Mouse (Mus musculus) heart, embryonic 11.5 days (tissue): ENCODE measurements around the gene Polr1a. TPM values are rescaled to one million over a fixed set of nuclear protein-coding genes. Genes with fewer than 3 reads are reported as not detected.
A peak's percentile ranks its signal among the peaks of the same experiment; 100 is the strongest.
"Not testable (repeated sequence)": the region's sequence is repeated elsewhere in the genome, so short reads cannot be mapped to it uniquely, and the experiment has no call there.

Experiments used
- ATAC-seq: fragments of 200-750 bp; cut with Nextera tagmentation; replicated peaks from 2 replicates; pipeline ENCODE4 v1.8.0; 2017; ENCODE audit warnings: moderate library complexity; ENCODE audit not compliant: insufficient number of reproducible peaks, low FRiP score, low TSS enrichment
- H3K27ac ChIP-seq: fragments of 300-500 bp; sonication (generic); 2 replicates; pipeline ENCODE4 v1.5.1; 2014; ENCODE audit warnings: mild to moderate bottlenecking, low read depth, low read length
- H3K27me3 ChIP-seq: fragments of 300-500 bp; sonication (generic); 2 replicates; pipeline ENCODE4 v1.6.1; 2014; ENCODE audit warnings: mild to moderate bottlenecking, low read length, mixed read lengths; ENCODE audit not compliant: control insufficient read depth, insufficient read depth
- H3K36me3 ChIP-seq: fragments of 300-500 bp; sonication (generic); 2 replicates; pipeline ENCODE4 v1.6.1; 2014; ENCODE audit warnings: mild to moderate bottlenecking, low read length, moderate library complexity, mixed read lengths; ENCODE audit not compliant: control insufficient read depth, insufficient read depth
- H3K4me1 ChIP-seq: fragments of 300-500 bp; sonication (generic); 2 replicates; pipeline ENCODE4 v1.6.1; 2014; ENCODE audit warnings: low read length; ENCODE audit not compliant: control insufficient read depth, insufficient read depth
- H3K4me2 ChIP-seq: fragments of 300-500 bp; sonication (generic); 2 replicates; pipeline ENCODE4 v1.6.1; 2014; ENCODE audit warnings: mild to moderate bottlenecking, moderate library complexity
- H3K4me3 ChIP-seq: fragments of 300-500 bp; sonication (generic); 2 replicates; pipeline ENCODE4 v1.5.1; 2014; ENCODE audit warnings: low read depth, low read length
- H3K9ac ChIP-seq: fragments of 300-500 bp; sonication (generic); 2 replicates; pipeline ENCODE4 v1.6.1; 2014; ENCODE audit warnings: mild to moderate bottlenecking, low read depth, low read length, moderate library complexity
- H3K9me3 ChIP-seq: fragments of 300-500 bp; sonication (generic); replicated peaks from 2 replicates; pipeline ENCODE4 v1.6.1; 2016; ENCODE audit warnings: low read length; ENCODE audit not compliant: control insufficient read depth
- WGBS: fragments of 180-500 bp; shearing (Covaris S2); extraction: QIAGEN DNeasy Blood & Tissue Kit; methylation state at CpG from one replicate; pipeline ENCODE4 v1.1.7; 2014; ENCODE audit not compliant: insufficient replicate concordance; 5-methylcytosine and 5-hydroxymethylcytosine counted together
- polyA plus RNA-seq: library from polyadenylated mRNA; unstranded; fragments of >200 nt; fragmentation: Nextera tagmentation; extraction: Ambion mirVana; gene quantifications from 2 replicates; pipeline ENCODE4 v1.2.1, GENCODE M21; 2014

Polr1a gene
- polyA plus RNA-seq, 1 experiment from 2014 or later: 21.4 TPM

DNA sequence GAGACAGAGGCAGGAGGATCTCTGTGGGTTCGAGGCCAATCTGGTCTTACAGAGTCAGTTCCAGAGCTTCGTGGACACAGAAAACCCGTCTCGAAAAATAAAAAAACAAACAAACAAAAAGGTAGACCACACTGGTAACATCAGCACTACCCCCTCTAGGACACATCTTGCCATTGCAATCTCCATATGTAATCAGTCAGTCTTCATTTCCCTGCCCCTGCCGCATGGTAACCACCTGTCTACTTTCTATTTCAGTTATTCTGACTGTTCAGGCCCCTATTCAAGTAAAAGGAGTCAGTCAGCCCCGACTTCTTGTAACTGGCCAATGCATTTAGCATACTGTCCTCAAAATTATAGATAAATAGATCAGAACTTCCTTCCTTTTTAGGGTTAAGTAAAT lies 987 bp downstream of the Polr1a start:
- peaks cover 18% of the 10 kb centered on the region for H3K4me1 ChIP-seq
- no peak overlapping the region for H3K27ac ChIP-seq
- H3K9me3 ChIP-seq: no peaks in the 10 kb centered on the region
- WGBS: 65% methylated on average over 6 of the region's 6 CpGs
- H3K9ac ChIP-seq: no peak overlapping the region
- ATAC-seq: no peak
- peak overlapping the region; percentile 74 for H3K4me2 ChIP-seq
- no peaks in the 10 kb centered on the region for H3K27me3 ChIP-seq
- peaks cover 5% of the 10 kb centered on the region; the same call in 1 of the 2 replicates for H3K36me3 ChIP-seq
- peak overlapping the region; percentile 90 for H3K4me3 ChIP-seq

DNA sequence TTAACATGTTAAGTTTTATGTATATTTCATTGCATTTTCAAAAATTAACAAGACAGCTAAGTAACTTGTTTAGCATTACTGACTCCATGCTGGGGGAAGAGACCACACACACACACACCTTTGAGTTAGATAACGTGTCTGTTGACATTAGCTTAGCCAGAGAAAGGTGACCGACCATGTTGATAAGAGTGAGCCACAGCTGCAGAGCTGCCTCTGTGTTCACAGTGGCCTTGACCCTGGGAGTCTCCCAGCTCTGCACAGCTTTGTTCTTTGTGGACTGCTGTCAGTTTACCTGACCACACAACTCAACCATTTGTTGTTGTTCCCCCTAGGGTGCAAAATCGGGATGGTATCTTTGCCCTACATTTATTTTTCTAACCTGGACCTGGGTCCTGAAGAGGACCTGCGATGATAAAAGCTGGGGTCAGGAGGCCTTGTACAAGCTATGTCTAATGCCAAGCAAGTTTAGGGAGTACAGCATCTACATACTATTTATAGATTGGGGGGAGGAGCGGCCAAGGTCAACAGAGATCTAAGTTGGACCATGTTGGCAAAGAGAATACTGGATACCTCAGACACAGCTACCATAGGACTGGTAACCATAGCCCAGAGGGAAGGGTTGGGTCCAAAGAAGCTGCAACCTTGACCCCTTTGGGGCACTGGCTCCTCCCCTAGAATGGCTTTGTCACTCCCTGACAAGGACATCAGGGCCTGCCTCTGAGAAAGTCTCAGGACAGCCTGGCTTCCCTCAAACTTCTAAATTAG lies 3.0 kb downstream of the Polr1a start:
- Histone ChIP-seq H3K36me3 (peaks cover 5% of the 10 kb centered on the region; the same call in 1 of the 2 replicates), H3K4me2 (peak overlapping the region; percentile 2), H3K4me3 (no peak overlapping the region), H3K27me3 (no peaks in the 10 kb centered on the region), H3K9me3 (no peaks in the 10 kb centered on the region), H3K27ac (peak overlapping the region; percentile 57), H3K4me1 (peaks cover 18% of the 10 kb centered on the region), H3K9ac (no peak overlapping the region)
- no peak for ATAC-seq
- WGBS: 40% methylated on average over 5 of the region's 5 CpGs

DNA sequence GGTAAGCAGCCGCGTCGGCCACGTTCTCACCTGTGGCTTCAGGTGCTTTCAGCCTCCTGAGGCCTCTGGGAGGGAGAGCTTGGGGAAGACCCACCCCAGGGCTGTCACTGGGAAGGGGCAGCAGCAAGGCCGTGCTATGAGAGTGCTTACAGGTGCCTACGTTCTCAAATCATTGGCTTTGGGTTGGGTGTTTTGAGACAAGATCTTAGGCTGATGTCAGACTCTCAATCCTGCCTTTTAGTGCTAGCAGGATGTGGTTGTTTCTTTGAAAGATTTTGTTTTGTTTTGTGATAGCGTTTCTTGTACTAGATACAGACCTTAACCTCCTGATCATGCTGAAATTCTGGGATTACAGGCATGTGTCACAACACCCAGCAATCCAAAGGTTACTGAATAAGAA lies 11.9 kb downstream of the Polr1a start:
- no peak for ATAC-seq
- H3K27me3 ChIP-seq: no peaks in the 10 kb centered on the region
- no peak overlapping the region for H3K27ac ChIP-seq
- no peaks in the 10 kb centered on the region for H3K4me1 ChIP-seq
- H3K9me3 ChIP-seq: no peaks in the 10 kb centered on the region
- WGBS: 91% methylated on average over 7 of the region's 7 CpGs
- peaks cover 28% of the 10 kb centered on the region for H3K36me3 ChIP-seq
- H3K4me3 ChIP-seq: no peak overlapping the region
- H3K4me2 ChIP-seq: no peak overlapping the region
- no peak overlapping the region for H3K9ac ChIP-seq

DNA sequence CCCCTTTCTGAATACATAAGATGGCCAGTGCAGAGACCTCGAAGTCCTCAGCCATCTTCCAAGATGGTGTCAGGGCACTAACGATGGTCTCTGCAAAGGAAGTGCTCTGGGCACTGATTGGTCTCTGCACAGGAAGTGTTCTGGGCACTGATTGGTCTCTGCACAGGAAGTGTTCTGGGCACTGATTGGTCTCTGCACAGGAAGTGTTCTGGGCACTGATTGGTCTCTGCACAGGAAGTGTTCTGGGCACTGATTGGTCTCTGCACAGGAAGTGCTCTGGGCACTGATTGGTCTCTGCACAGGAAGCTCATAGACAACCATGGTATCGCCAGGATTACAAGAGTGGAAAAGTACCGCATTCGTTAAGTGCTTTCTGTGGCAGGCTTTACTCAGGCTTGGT lies 16.4 kb downstream of the Polr1a start:
- not testable (repeated sequence) for ATAC-seq, H3K4me1 ChIP-seq, H3K27me3 ChIP-seq, H3K4me2 ChIP-seq, H3K27ac ChIP-seq, H3K9ac ChIP-seq, H3K4me3 ChIP-seq, H3K9me3 ChIP-seq
- 78% methylated on average over 5 of the region's 5 CpGs for WGBS
- H3K36me3 ChIP-seq: peaks cover 19% of the 10 kb centered on the region

DNA sequence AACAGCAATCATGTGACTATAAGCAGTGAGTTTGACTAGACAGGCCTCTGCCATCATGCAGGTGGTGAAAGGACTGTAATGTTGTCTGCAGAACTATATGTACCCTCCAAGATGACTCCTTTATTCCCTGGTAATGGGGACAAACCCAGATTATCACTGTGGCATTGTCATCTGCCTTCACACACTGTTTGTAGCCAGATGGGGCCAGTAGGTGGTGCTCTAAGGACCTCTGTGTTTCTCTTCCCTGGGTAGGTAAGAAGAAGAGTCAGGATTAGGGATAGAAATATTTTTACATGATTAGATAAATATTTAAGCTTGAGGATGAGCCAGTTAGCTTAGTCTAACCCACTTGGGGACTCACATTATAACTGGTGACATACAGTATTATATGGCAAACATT lies 19.1 kb downstream of the Polr1a start:
- H3K4me2 ChIP-seq: no peak overlapping the region
- no peak overlapping the region for H3K27ac ChIP-seq
- no peak overlapping the region for H3K4me3 ChIP-seq
- no peaks in the 10 kb centered on the region for H3K9me3 ChIP-seq
- peaks cover 25% of the 10 kb centered on the region for H3K36me3 ChIP-seq
- no peaks in the 10 kb centered on the region for H3K27me3 ChIP-seq
- ATAC-seq: no peak
- no peak overlapping the region for H3K9ac ChIP-seq
- peaks cover 5% of the 10 kb centered on the region; the same call in 1 of the 2 replicates for H3K4me1 ChIP-seq

DNA sequence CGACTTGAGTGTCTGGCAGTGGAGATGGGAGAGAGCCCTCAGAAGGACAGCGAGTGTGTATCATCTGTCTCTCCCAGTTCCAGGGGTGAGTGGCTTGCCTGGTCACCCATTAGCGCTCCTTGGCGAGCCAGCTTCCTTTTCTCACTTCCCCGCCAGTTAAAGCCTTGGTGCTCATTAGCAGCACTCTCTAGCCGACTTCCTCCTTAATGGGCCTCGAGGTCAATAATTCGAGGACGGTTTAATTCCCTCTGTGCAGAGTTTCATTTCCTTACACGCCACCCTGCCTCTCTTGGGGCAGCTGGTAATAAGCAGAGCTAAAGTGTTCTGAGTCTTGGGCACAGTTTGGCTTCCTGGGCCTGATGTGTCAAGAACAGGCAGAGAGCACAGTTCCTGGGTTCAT lies 21.2 kb downstream of the Polr1a start:
- 92% methylated on average over 10 of the region's 10 CpGs for WGBS
- ATAC-seq: no peak

DNA sequence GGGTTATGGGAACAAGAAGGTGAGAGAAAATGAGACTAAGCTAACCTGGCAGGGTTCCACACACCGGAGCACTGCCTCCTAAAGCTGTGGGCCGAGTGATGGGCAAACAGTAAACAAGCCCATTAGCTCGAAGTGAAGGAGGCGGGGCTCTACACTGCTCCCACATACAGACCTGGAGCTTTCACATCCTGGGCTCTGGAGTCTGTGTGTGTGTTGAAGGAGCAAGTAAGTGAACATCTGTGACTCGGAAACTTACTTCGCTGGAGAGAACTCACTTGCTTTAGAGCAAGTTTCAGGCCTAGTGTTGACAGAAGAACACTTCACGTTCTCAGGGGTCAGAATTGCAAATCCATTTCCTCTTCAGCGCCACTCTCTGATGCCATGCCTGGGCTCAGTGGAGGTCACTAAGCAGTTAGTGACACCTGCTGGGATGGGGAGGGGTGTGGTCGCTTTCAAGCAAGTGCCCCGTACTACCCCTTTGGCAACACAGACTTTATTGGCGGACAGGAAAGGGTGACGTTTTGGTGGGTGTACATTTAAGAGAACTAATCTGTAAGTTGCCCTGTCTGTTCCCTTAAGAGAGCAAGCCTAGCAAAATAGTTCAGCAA lies 22.1 kb downstream of the Polr1a start:
- Histone ChIP-seq H3K9me3 (no peaks in the 10 kb centered on the region), H3K9ac (no peak overlapping the region), H3K4me2 (no peak overlapping the region), H3K27me3 (no peaks in the 10 kb centered on the region), H3K4me3 (no peak overlapping the region), H3K36me3 (peaks cover 22% of the 10 kb centered on the region), H3K4me1 (peaks cover 27% of the 10 kb centered on the region), H3K27ac (no peak overlapping the region)
- ATAC-seq: no peak
- 75% methylated on average over 12 of the region's 12 CpGs for WGBS

More for the DNA sequence above, 21.2 kb downstream of the Polr1a start:
- no peaks in the 10 kb centered on the region for H3K9me3 ChIP-seq
- H3K4me3 ChIP-seq: no peak overlapping the region
- no peak overlapping the region for H3K4me2 ChIP-seq
- H3K4me1 ChIP-seq: peaks cover 20% of the 10 kb centered on the region
- H3K9ac ChIP-seq: no peak overlapping the region
- H3K27me3 ChIP-seq: no peaks in the 10 kb centered on the region
- H3K36me3 ChIP-seq: peaks cover 22% of the 10 kb centered on the region
- H3K27ac ChIP-seq: no peak overlapping the region

DNA sequence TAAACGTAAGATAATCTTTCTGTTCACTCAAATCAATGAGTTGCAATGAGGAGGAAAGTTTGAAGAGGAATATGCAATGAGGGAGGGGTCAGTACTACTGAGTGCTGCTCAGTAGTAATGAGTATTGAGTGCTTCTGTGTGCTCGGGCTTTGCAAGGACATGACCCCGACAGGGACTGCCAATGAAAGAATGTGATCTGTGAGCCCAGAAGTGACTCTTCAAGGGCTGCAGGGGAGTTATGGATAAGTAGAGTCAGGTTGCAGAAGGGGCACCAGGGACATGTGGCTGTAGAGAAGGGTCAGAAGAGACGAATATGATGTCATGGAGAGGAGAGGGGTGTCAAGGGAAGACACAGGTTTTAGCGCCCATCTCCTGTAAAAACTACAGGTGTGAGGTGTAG lies 23.5 kb downstream of the Polr1a start:
- ATAC-seq: no peak
- WGBS: 66% methylated on average over 5 of the region's 5 CpGs
- no peak overlapping the region for H3K4me3 ChIP-seq
- H3K27me3 ChIP-seq: no peaks in the 10 kb centered on the region
- peaks cover 31% of the 10 kb centered on the region for H3K4me1 ChIP-seq
- H3K9ac ChIP-seq: no peak overlapping the region
- H3K36me3 ChIP-seq: peaks cover 29% of the 10 kb centered on the region
- H3K9me3 ChIP-seq: no peaks in the 10 kb centered on the region
- no peak overlapping the region for H3K4me2 ChIP-seq
- no peak overlapping the region for H3K27ac ChIP-seq
